Mouse (Mus musculus): ENCODE results near the gene Wfikkn1. TPM values are rescaled to one million over a fixed set of nuclear protein-coding genes. Genes with fewer than 3 reads are reported as not detected.

Gene Wfikkn1
- total RNA-seq, 2 experiments from 2014 or later = 1.4 to 1.5 TPM

GRCm38 (mm10) chr17:25887467-25887866 is 6.8 kb upstream of the Wfikkn1 start:
- intact Hi-C loops (cut with DNase I) = loop anchor here (10.0 kb wide), 1 partner anchor 207 kb away; the partner anchor contains the start of genes Decr2 and Nme4
- DNase-seq (ENCODE audit: low spot score in 2 of 2) = no peak

- intact Hi-C loops (cut with DNase I) = loop anchor here (10.0 kb wide), 1 partner anchor 208 kb away; the partner anchor contains the start of genes Decr2 and Nme4
- DNase-seq (ENCODE audit: low spot score in 2 of 2) = no peak
Observed at GRCm38 (mm10) chr17:25886806-25887205, 6.1 kb upstream of the Wfikkn1 start.

GRCm38 (mm10) chr17:25885636-25886035 is 5.0 kb upstream of the Wfikkn1 start:
- DNase-seq (ENCODE audit: low spot score in 2 of 2) = no peak
- intact Hi-C loops (cut with DNase I) = loop anchor here (10.0 kb wide), 1 partner anchor 209 kb away; the partner anchor contains the start of genes Decr2 and Nme4

- no peak for DNase-seq (ENCODE audit: low spot score in 2 of 2)
- intact Hi-C loops (cut with DNase I) = loop anchor here (10.0 kb wide), 1 partner anchor 211 kb away; the partner anchor contains the start of genes Decr2 and Nme4
Observed at GRCm38 (mm10) chr17:25883824-25884223, 3.2 kb upstream of the Wfikkn1 start.

GRCm38 (mm10) chr17:25883268-25883667 is 2.6 kb upstream of the Wfikkn1 start:
- no peak for DNase-seq (ENCODE audit: low spot score in 2 of 2)
- intact Hi-C loops (cut with DNase I) = loop anchor here (10.0 kb wide), 1 partner anchor 212 kb away; the partner anchor contains the start of genes Decr2 and Nme4

GRCm38 (mm10) chr17:25882306-25882705 is 1.6 kb upstream of the Wfikkn1 start:
- intact Hi-C loops (cut with DNase I) = loop anchor here (10.0 kb wide), 1 partner anchor 212 kb away; the partner anchor contains the start of genes Decr2 and Nme4
- no peak for DNase-seq (ENCODE audit: low spot score in 2 of 2)

- no peak for DNase-seq (ENCODE audit: low spot score in 2 of 2)
- intact Hi-C loops (cut with DNase I) = loop anchor here (10.0 kb wide), 1 partner anchor 213 kb away; the partner anchor contains the start of genes Decr2 and Nme4
Observed at GRCm38 (mm10) chr17:25881691-25882090, 1.0 kb upstream of the Wfikkn1 start.

- no peak for DNase-seq (ENCODE audit: low spot score in 2 of 2)
- intact Hi-C loops (cut with DNase I) = loop anchor here (10.0 kb wide), 1 partner anchor 214 kb away; the partner anchor contains the start of genes Decr2 and Nme4
Observed at GRCm38 (mm10) chr17:25880913-25881641, 419 bp upstream of the Wfikkn1 start.

GRCm38 (mm10) chr17:25879750-25880149 is 908 bp downstream of the Wfikkn1 start:
- no peak for DNase-seq (ENCODE audit: low spot score in 2 of 2)
- intact Hi-C loops (cut with DNase I) = loop anchor here (10.0 kb wide), 1 partner anchor 215 kb away; the partner anchor contains the start of genes Decr2 and Nme4

GRCm38 (mm10) chr17:25879261-25879660 is 1.4 kb downstream of the Wfikkn1 start:
- DNase-seq (ENCODE audit: low spot score in 2 of 2) = no peak
- intact Hi-C loops (cut with DNase I) = no loop called here

GRCm38 (mm10) chr17:25878611-25879180 is 2.0 kb downstream of the Wfikkn1 start:
- intact Hi-C loops (cut with DNase I) = no loop called here
- no peak for DNase-seq (ENCODE audit: low spot score in 2 of 2)

- intact Hi-C loops (cut with DNase I) = no loop called here
- DNase-seq (ENCODE audit: low spot score in 2 of 2) = no peak
Observed at GRCm38 (mm10) chr17:25877741-25878610, 2.7 kb downstream of the Wfikkn1 start.

- intact Hi-C loops (cut with DNase I) = no loop called here
- DNase-seq (ENCODE audit: low spot score in 2 of 2) = no peak
Observed at GRCm38 (mm10) chr17:25877025-25877424, 3.6 kb downstream of the Wfikkn1 start.

- intact Hi-C loops (cut with DNase I) = no loop called here
Observed at GRCm38 (mm10) chr17:25876347-25876915, 4.2 kb downstream of the Wfikkn1 start.

GRCm38 (mm10) chr17:25875171-25876136 is 5.2 kb downstream of the Wfikkn1 start:
- intact Hi-C loops (cut with DNase I) = no loop called here
- peak; percentile 90 to 92 for DNase-seq (ENCODE audit: low spot score in 2 of 2)

More at GRCm38 (mm10) chr17:25876347-25876915, 4.2 kb downstream of the Wfikkn1 start:
- DNase-seq (ENCODE audit: low spot score in 2 of 2) = no peak

- intact Hi-C loops (cut with DNase I) = no loop called here
- peak; percentile 95 to 99 for DNase-seq (ENCODE audit: low spot score in 2 of 2)
Observed at GRCm38 (mm10) chr17:25874721-25875170, 5.9 kb downstream of the Wfikkn1 start, which contains the start of gene Mettl26. TSS of gene Mettl26 (plus strand) at chr17:25875074.

GRCm38 (mm10) chr17:25874148-25874720 is 6.4 kb downstream of the Wfikkn1 start:
- intact Hi-C loops (cut with DNase I) = no loop called here
- DNase-seq (ENCODE audit: low spot score in 2 of 2) = no peak

Measured in left cerebral cortex, postnatal 36 days (tissue).